In the genomic region with DNA sequence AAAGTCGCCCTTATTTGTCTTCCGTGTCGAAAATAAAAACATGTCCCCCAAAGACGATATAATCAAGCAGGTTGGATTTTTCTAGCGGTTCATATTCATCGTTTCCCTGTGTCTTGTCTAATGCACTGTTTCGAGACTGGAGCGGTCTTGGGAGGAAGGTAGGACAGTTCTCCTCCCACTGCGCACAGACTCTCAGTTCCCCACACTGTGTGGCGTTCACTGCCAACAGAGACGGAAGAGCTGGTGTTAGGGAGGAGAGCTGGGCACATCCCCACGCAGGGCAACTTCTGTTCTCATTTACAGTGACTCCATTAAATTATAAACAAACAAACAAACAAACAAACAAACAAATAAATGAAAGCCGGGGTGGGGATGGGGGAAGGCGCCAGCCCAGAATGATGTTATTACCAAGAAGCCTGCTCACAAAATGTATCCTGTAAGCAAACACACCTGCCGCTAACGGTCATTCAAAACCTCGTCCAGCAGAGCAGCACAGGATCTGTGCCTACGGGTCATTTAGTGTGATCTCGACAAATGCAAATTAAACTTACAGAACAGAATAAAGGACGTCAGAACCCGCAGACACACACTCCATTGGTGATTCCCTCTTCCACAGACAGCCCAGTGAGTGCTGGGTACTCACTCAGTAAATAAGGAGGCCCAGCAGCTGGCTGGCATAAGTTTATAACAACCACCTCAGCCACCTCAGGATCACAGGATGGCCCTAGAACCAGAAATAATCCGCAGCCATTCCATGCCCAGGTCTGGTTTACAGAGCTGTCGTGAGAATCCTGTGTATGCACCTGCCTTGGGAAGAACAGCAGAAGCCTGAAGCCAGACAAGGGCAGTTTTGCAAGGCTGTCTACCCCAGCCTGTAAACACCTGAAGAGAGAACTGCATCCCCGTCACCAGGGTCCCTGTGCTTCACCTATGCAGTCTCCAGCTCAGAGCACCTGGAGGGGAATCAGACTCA, we compare ENCODE assay signal across 8 mouse cellular contexts.
DNase-seq lines count a peak whose midpoint lies in the region; ATAC-seq and TF ChIP-seq lines count a peak whose summit lies in the region.

No protein-coding gene starts in this region.

- H3K79me2 ChIP-seq in myocyte (ENCODE audit: control insufficient read depth, insufficient read depth): peaks cover 87% of the 10 kb centered on the region

- peak; percentile 45 for ATAC-seq in kidney, postnatal 0 days (replicated peaks; ENCODE audit: low FRiP score, low read depth)
- peak; percentile 67; the same call in 1 of the 2 replicates for ATAC-seq in embryonic facial prominence, embryonic 12.5 days (ENCODE audit: insufficient number of reproducible peaks, insufficient read depth, low FRiP score, low TSS enrichment)
- ATAC-seq in intestine, embryonic 14.5 days (replicated peaks; ENCODE audit: low FRiP score, low TSS enrichment, low read depth): peak; percentile 84

- 26% methylated on average over 24 of the region's 24 CpGs for WGBS in kidney, postnatal 0 days
- WGBS in embryonic facial prominence, embryonic 12.5 days: 16% methylated on average over 24 of the region's 24 CpGs
- WGBS in intestine, embryonic 14.5 days: 27% methylated on average over 24 of the region's 24 CpGs
- 41% methylated on average over 24 of the region's 24 CpGs for WGBS in kidney, adult 2 months

- DNase-seq in kidney, postnatal 0 days (ENCODE audit: low spot score): no peak
- no peak for DNase-seq in kidney, postnatal 14 days
- DNase-seq in intestine, embryonic 14.5 days (ENCODE audit: low spot score): peak; percentile 72
- DNase-seq in thymus, adult 18-20 months: no peak
- DNase-seq in kidney, adult 2 months: no peak
- DNase-seq in left cerebral cortex, adult 11 months (ENCODE audit: low spot score): no peak

- peak overlapping the region; percentile 1; the same call in 1 of the 2 replicates for H3K4me3 ChIP-seq in kidney, postnatal 0 days (replicated peaks; ENCODE audit: low read depth, low read length)
- peak overlapping the region; percentile 19 for H3K4me3 ChIP-seq in embryonic facial prominence, embryonic 12.5 days
- H3K4me3 ChIP-seq in intestine, embryonic 14.5 days (ENCODE audit: low read depth, low read length): peak overlapping the region; percentile 31
- peak overlapping the region; percentile 14 for H3K4me3 ChIP-seq in myocyte
- H3K4me3 ChIP-seq in kidney, adult 2 months (ENCODE audit: insufficient read depth, low read depth, low read length): no peak overlapping the region

- no peaks in the 10 kb centered on the region for H3K27me3 ChIP-seq in kidney, postnatal 0 days (ENCODE audit: insufficient read depth, low read length)
- H3K27me3 ChIP-seq in embryonic facial prominence, embryonic 12.5 days: no peaks in the 10 kb centered on the region
- no peaks in the 10 kb centered on the region for H3K27me3 ChIP-seq in intestine, embryonic 14.5 days (replicated peaks; ENCODE audit: control insufficient read depth, insufficient read depth, low read length)
- no peaks in the 10 kb centered on the region for H3K27me3 ChIP-seq in myocyte (ENCODE audit: control insufficient read depth, insufficient read depth, insufficient read length)
- H3K27me3 ChIP-seq in kidney, adult 2 months (replicated peaks; ENCODE audit: control insufficient read depth, insufficient read depth, low read length): no peaks in the 10 kb centered on the region

- H3K27ac ChIP-seq in kidney, postnatal 0 days: peak overlapping the region; percentile 43; the same call in 1 of the 2 replicates
- H3K27ac ChIP-seq in embryonic facial prominence, embryonic 12.5 days: peak overlapping the region; percentile 67
- peak overlapping the region; percentile 77 for H3K27ac ChIP-seq in intestine, embryonic 14.5 days (ENCODE audit: low read depth)
- H3K27ac ChIP-seq in kidney, adult 2 months (ENCODE audit: insufficient read depth, low read depth, low read length): no peak overlapping the region

- TF ChIP-seq CTCF in kidney, postnatal 0 days (IDR thresholded peaks at IDR 0.05; ENCODE audit: low read depth): no peak; the same call in 1 of the 2 replicates
- no peak for TF ChIP-seq CTCF in kidney, adult 2 months (conservative IDR thresholded peaks at IDR 0.05; ENCODE audit: insufficient read depth, insufficient read length, low read depth, low read length)

- no peaks in the 10 kb centered on the region for H3K9me3 ChIP-seq in kidney, postnatal 0 days (replicated peaks; ENCODE audit: low read length)
- H3K9me3 ChIP-seq in embryonic facial prominence, embryonic 12.5 days: no peaks in the 10 kb centered on the region
- no peaks in the 10 kb centered on the region for H3K9me3 ChIP-seq in intestine, embryonic 14.5 days (ENCODE audit: control insufficient read depth, low read length)

- peak overlapping the region; percentile 49 for H3K4me2 ChIP-seq in kidney, postnatal 0 days (ENCODE audit: low read length)
- peak overlapping the region; percentile 50 for H3K4me2 ChIP-seq in embryonic facial prominence, embryonic 12.5 days (replicated peaks)
- H3K4me2 ChIP-seq in intestine, embryonic 14.5 days (ENCODE audit: low read length): peak overlapping the region; percentile 61
- peak overlapping the region; percentile 93 for H3K4me2 ChIP-seq in myocyte (ENCODE audit: low read depth)

- no peak overlapping the region for H3ac ChIP-seq in myocyte (ENCODE audit: control insufficient read depth, insufficient read length)

- no peak overlapping the region for H3K9ac ChIP-seq in kidney, postnatal 0 days (ENCODE audit: low read depth, low read length)
- no peak overlapping the region for H3K9ac ChIP-seq in embryonic facial prominence, embryonic 12.5 days
- peak overlapping the region; percentile 47 for H3K9ac ChIP-seq in intestine, embryonic 14.5 days (ENCODE audit: low read length)

- TF ChIP-seq POLR2A in myocyte (IDR thresholded peaks at IDR 0.05; ENCODE audit: insufficient read length, low read depth): no peak
- TF ChIP-seq POLR2A in kidney, adult 2 months (IDR thresholded peaks at IDR 0.05; ENCODE audit: low read depth, low read length): no peak

- H3K36me3 ChIP-seq in kidney, postnatal 0 days (ENCODE audit: insufficient read depth, low read length): no peaks in the 10 kb centered on the region
- H3K36me3 ChIP-seq in embryonic facial prominence, embryonic 12.5 days: no peaks in the 10 kb centered on the region
- H3K36me3 ChIP-seq in intestine, embryonic 14.5 days (ENCODE audit: control insufficient read depth, insufficient read depth, low read length): no peaks in the 10 kb centered on the region
- H3K36me3 ChIP-seq in myocyte (ENCODE audit: control insufficient read depth, insufficient read depth): no peaks in the 10 kb centered on the region
- H3K36me3 ChIP-seq in kidney, adult 2 months (ENCODE audit: control insufficient read depth, insufficient read depth, low read length): no peaks in the 10 kb centered on the region

- H3K4me1 ChIP-seq in kidney, postnatal 0 days (replicated peaks; ENCODE audit: insufficient read depth, low read length): peaks cover 32% of the 10 kb centered on the region
- peaks cover 43% of the 10 kb centered on the region for H3K4me1 ChIP-seq in embryonic facial prominence, embryonic 12.5 days
- H3K4me1 ChIP-seq in intestine, embryonic 14.5 days (replicated peaks; ENCODE audit: control insufficient read depth, insufficient read depth, low read length): peaks cover 20% of the 10 kb centered on the region
- peaks cover 17% of the 10 kb centered on the region for H3K4me1 ChIP-seq in kidney, adult 2 months (ENCODE audit: control insufficient read depth, insufficient read depth, low read length)

TF ChIP-seq in myocyte, 11 proteins besides CTCF, POLR2A, EP300 and RAD21:
- peak in 1 of 3 experiments; percentile 1 for TF ChIP-seq MYOD1 (IDR thresholded peaks at IDR 0.05; ENCODE audit: control insufficient read depth in 1 of 3, insufficient read length in 2 of 3, low read depth in 2 of 3)
- no peak for TF ChIP-seq SRF (IDR thresholded peaks at IDR 0.05; ENCODE audit: control insufficient read depth, insufficient read length, low read depth)
TF ChIP-seq in myocyte: peak in this region for 1.
